Mouse (Mus musculus): ENCODE results near the gene Irgm2. TPM values are rescaled to one million over a fixed set of nuclear protein-coding genes. Genes with fewer than 3 reads are reported as not detected.

Irgm2 gene
- total RNA-seq (2023), result 10 to 100 TPM; 23.2 to 28.0 TPM

DNA sequence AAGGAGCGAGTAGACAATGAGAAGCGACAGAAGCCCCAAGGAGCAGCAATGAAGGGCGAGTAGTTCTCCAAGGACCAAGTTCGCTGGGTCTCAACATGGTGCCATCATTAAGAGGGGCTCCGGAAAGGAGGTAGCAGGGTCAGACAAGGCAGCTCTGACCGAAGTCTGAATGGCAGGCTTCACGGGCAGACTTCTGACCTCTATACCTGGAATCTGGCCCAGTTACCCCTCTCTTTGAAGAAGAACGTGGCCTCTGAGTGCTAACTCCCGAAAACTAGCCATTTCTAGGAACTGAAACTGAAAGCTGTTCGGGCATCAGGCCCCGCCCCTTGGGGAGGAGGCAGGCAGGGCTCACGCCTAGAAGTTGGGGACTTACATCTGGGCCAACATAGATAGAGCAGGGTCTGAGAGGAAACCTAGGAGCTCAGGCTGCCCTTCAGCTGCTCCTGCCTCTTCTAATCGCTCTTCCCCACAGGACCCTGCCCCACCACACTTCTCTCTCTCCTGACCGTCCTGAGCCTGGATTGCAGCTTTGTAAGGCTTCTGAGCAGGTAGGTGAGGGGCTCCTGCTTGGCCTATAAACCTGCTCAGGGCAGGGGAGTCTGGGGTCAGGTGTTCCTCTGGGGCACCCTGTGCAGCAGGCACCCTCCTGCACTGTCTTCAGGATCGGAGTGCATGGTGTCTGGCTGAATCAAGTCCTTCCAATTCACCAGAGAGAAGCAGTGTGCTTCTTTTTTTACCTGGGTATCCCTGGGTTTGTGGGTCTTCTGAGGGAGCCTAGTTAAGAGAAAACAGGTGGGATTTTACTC lies at the start of gene Irgm2, which contains the start of gene Igtp:
Irgm2 (plus strand) TSS at position 390 of the 809 bp plus-strand sequence.
Igtp (plus strand) TSS at position 328 of the 809 bp plus-strand sequence.

GRCm38 (mm10) chr11:58168167-58168915 lies 31.1 kb upstream of the Irgm2 start, which contains the start of gene Gemin5:
Gene Gemin5, minus strand, starts transcription at chr11:58168539.

GRCm38 (mm10) chr11:58171459-58172091 lies 27.8 kb upstream of the Irgm2 start, which contains the start of gene Mrpl22:
Gene Mrpl22, plus strand, starts transcription at chr11:58171661.

Other genes with a start within 250 kb of the Irgm2 start
- 100 to 1,000 TPM; 120 to 125 TPM for gene Larp1, start 190.6 kb upstream of the Irgm2 start, total RNA-seq (2023)
- gene Gm12248, start 106.5 kb upstream of the Irgm2 start, total RNA-seq (2023), result not detected
- gene Cnot8, start 95.5 kb upstream of the Irgm2 start, total RNA-seq (2023), result 10 to 100 TPM; 49.9 to 54.8 TPM
- gene Gemin5, start 31.1 kb upstream of the Irgm2 start, total RNA-seq (2023), result 10 to 100 TPM; 19.7 to 23.0 TPM
- 10 to 100 TPM; 25.8 to 27.0 TPM for gene Mrpl22, start 28.0 kb upstream of the Irgm2 start, total RNA-seq (2023)
- 100 to 1,000 TPM in 1 of 2 experiments, 10 to 100 TPM in 1; 92.1 to 120 TPM for gene Igtp, start 62 bp upstream of the Irgm2 start, total RNA-seq (2023)
- not detected for gene 4930438A08Rik, start 75.2 kb downstream of the Irgm2 start, total RNA-seq (2023)
- gene Zfp692, start 107.5 kb downstream of the Irgm2 start, total RNA-seq (2023), result 10 to 100 TPM; 30.4 to 32.7 TPM
- gene Zfp672, start 130.7 kb downstream of the Irgm2 start, total RNA-seq (2023), result 10 to 100 TPM; 37.8 to 39.5 TPM
- gene Sh3bp5l, start 131.1 kb downstream of the Irgm2 start, total RNA-seq (2023), result 10 to 100 TPM; 29.4 to 38.2 TPM
- gene Lypd8, start 179.4 kb downstream of the Irgm2 start, total RNA-seq (2023), result not detected
- gene 1810065E05Rik, start 221.5 kb downstream of the Irgm2 start, total RNA-seq (2023), result not detected
- not detected for gene Gm12253, start 232.9 kb downstream of the Irgm2 start, total RNA-seq (2023)

All from T-cell, adult 66 days (primary cell).